Mouse (Mus musculus): ENCODE measurements around the gene Zdhhc7.

Gene Zdhhc7

DNA sequence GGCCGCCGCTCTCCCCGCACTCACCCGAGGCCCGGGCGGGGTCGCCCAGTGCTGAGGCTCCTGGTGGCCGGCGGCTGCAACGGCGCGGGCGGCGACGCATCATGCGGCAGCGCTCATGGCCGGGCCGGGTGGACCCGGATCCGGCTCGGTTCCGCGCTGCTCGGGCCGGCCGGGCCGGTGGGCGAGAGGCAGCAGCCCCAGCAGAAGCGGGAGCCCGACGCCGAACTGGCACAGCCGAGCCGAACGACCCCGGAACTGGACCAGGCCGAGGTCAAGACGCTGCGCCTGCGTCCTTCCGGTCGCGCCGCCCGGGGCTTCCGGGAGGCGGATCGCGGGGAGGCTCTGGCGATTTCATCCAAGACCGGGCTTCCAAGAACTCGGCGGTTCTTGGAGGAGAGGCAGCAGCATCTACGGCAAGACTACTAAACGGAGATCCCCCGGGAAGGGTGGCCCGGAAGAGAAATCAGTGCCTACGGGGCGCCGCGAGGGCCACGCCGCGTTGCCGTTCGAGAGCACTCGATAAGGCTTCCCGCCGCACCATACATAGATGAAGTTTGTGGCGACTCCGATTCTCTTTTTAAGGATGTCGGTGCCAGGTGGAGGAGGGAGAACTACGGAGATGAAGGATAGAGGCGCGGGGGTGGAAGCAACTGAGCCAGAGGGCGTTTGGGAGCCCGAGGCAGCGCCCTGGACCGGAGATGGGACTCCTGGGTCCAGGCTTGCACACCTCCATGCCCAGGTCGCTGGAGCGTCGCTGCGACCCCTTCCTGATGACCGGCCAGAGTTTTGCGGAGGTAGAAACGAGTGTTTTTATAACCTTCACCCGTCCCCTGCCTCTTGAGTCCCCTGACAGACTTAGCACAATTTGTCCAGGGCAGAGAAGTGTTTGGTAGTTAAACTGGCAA is at the start of gene Zdhhc7:
TSS of gene Zdhhc7 (minus strand) at position 415 of the 905 bp plus-strand sequence.
- peak; percentile 84 to 90 for DNase-seq

- no peak for DNase-seq
These were observed 48.7 kb upstream of the Zdhhc7 start for GRCm38 (mm10) chr8:120150028-120150427.

GRCm38 (mm10) chr8:120146051-120146450 is 44.8 kb upstream of the Zdhhc7 start:
- no peak for DNase-seq

DNA sequence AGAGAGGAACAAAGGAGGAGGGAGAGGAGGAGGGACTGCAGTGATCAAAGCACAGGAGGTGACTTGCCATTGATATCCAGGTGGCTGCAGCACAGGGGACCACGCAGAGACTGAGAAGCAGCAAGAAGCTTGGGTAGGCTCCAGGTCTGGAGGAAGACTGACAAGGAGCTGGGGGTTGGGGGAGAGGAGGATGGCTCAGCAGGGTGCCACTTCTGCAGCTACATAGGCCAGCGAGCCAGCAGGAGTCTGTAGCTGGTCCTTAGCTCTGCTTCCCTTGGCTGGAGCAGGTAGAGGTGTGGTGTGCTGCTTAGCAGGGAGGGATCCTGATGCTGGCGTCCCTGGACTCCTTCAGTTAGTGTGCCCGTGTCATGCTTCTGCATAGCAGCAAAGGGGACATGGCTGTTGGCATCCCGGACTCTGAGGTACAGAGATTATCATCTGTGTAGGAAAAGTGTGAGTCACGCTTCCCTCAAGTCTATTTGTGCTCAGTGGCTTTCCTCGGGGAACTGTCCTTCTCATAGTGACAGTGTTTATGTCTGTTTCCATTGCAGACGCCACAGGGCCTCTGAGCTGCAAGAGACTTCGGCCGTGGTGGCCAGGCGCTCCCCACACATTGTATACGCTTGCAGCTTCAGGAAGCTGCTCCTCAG is 43.5 kb upstream of the Zdhhc7 start:
- no peak for DNase-seq

GRCm38 (mm10) chr8:120143911-120144651 is 42.8 kb upstream of the Zdhhc7 start:
- DNase-seq = no peak

GRCm38 (mm10) chr8:120140769-120141168 is 39.5 kb upstream of the Zdhhc7 start:
- DNase-seq = no peak

DNA sequence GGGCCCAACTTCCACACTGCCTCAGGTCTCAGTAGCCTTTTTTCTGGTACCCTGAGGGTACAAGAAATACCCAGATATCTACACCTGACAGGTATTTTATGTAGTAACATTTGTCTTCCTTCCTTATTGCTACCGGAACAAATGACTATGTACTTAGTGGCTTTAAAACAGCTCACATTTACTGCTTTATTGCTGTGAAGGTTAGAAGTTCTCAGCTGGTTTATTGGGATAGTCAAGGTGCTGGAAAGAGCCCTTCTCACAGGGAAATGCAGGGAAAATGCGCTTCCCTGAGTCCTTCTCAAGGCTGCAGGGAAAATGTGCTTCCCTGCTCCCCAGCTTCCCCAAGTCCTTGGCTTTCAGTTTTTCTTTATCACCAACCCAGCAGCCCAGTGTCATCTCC is 37.7 kb upstream of the Zdhhc7 start:
- DNase-seq = no peak

GRCm38 (mm10) chr8:120136618-120137017 is 35.3 kb upstream of the Zdhhc7 start:
- no peak for DNase-seq

- no peak for DNase-seq
These were observed 34.4 kb upstream of the Zdhhc7 start for GRCm38 (mm10) chr8:120135687-120136086.

GRCm38 (mm10) chr8:120133169-120133568 is 31.9 kb upstream of the Zdhhc7 start:
- peak; percentile 48 to 52 for DNase-seq

DNA sequence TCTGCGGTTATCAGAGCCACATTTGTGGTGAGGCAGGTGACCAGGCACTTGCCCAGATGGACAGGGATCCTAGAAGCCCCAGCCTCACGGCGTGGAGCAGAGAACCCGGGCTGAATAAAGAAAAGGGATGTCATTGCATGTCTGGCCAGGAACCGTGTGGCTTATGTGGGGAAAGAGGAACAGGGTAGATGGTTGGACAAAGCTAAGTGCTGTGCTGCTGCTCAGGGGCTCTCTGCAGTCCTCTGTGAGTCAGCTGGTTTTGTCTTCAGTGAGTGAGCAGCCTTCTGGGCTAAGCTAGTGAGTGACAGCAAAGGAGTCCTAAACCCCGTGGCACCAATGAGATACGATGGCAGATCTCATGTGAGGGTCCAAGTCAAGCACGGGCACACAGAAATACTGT is 29.9 kb upstream of the Zdhhc7 start:
- DNase-seq = no peak

GRCm38 (mm10) chr8:120129547-120129946 is 28.3 kb upstream of the Zdhhc7 start:
- no peak for DNase-seq

DNA sequence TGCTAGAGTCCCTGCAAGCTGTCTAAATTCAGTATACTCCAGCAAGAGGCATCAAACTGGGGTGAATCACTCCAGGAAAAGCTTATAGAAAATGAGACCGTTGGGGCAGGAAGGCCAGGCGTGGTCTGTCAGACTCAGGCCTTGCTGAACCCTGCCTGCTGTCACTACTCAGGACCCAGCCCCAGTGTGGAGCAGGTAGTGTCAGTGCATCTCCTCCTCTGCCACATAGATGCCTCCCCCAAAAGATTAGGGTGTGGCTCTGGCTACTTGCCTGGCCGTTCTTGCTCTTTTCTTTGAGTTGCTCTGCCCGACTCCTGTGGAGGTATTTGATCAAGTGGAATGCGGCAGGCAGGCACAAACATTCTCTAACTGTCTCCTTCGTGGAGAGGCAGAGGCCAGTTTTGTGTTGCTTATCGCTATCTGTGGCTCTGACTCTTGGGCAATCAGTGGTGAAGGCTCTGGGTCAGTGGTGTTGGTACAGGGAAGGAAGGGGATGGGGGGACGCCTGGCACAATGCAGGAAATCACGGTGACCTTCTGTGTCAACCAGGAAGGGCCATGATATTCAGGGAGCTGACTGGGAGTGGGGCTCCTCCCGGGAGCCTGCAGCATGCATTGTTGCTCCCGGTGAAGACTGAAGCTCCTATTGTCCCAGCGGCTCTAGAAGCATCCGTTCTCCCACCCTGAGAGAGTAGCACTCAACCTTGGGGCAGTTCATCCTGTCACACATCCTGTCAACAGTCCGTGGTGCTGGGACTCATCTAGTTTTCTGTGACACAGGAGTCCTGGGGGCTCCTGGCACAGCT is 25.3 kb upstream of the Zdhhc7 start:
- DNase-seq = peak; percentile 28 to 55

GRCm38 (mm10) chr8:120124836-120125389 is 23.6 kb upstream of the Zdhhc7 start:
- DNase-seq = no peak

GRCm38 (mm10) chr8:120124261-120124660 is 23.0 kb upstream of the Zdhhc7 start:
- no peak for DNase-seq

- DNase-seq = peak in 1 of 2 experiments; percentile 30
These were observed 19.7 kb upstream of the Zdhhc7 start for GRCm38 (mm10) chr8:120120951-120121350.

DNA sequence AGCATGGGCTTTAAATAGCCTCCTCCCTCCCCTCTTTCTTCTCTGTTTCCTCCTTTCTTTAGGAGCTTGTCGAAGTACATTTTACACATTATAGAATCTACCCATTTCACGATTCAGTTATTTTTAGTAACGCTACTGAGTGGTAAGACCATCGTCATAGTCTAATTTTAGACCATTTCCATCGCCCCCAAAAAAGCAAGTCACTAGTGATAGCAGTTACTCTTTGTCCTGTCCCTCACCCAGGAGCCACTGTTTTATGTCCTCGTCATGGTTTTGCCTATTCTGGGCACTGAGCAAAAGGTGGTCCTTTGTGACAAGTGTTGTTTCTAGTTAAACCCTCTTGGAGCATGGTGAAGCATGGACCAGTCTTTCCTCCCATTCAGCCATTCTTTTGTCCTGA is 18.6 kb upstream of the Zdhhc7 start:
- no peak for DNase-seq

GRCm38 (mm10) chr8:120119429-120119828 is 18.1 kb upstream of the Zdhhc7 start:
- no peak for DNase-seq

GRCm38 (mm10) chr8:120118847-120119246 is 17.6 kb upstream of the Zdhhc7 start:
- DNase-seq = no peak

DNA sequence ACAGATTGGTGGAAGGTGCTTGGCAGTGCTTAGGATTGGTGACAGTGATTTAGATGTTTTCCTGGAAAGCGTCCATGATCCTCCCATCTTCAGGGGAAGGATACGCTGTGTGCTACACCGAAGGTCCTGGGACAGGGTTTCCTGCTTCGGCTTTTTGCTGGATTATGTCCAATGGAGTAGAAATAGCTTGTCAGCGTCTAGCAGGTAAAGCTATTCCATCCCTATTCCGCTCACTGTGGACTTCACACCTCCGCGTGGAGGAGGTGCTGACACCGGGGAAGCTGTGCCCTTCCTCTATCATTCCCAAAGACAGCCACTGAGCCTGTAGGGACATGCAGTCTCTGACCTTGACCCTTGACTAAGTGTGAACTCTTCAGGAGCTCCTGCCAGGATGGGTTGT is 16.9 kb upstream of the Zdhhc7 start:
- no peak for DNase-seq

DNA sequence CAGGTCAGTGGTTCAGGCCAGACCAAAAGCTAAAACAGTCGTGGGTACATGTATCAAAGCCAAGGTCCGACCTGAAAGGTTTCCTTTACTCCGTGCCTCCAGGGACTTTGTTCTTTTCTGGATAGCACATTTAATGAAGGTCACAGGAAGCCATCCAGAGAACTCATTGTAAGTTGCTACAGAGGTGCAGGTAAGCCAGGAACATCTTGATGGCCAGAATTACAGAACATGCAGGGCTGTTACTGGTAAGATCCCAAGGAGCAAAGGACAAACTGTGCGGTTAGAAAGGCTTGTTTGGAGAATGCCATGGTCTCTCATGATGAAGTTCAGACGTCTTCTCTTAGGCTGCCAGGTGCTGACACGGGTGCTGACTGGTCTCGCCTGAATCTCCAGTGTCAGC is 15.3 kb upstream of the Zdhhc7 start:
- DNase-seq = no peak

DNA sequence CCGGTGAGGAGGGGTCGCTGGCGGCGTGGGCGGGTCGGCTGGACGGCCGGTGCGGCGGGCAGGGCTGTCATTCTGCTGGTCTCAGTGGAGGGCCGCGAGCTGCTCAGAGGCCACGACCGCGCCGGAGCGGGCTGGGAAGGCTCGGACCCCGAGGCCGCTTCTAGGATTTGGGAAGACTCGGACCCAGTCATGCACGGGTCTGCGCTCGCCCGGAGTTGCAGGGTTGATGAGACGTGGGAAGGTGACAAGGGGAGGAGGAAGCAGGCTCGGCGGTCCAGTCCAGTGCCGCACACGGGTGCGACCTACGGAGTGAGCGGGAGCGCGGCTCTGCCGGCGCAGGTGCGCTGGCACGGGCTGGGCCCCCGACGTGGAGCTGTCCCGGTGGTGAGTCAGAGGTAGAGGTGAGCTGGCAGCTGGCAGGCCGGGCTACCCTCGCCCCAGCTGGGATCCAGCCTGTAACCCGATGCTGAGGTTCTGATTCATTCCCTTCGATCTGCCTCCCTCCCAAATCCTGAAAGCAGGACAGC is 13.1 kb upstream of the Zdhhc7 start:
- peak in 1 of 2 experiments; percentile 55 for DNase-seq

Measured in kidney, postnatal 4 days (tissue).